Mouse (Mus musculus): ENCODE data around the gene Cox4i2. TPM values are rescaled to one million over a fixed set of nuclear protein-coding genes. Genes with fewer than 3 reads are reported as not detected.

Cox4i2 gene
- total RNA-seq, 1 experiment from 2014 or later, result 3.7 TPM

- ATAC-seq (replicated peaks; ENCODE audit: low read depth, poor library complexity, severe bottlenecking), result no peak
Measured at GRCm38 (mm10) chr2:152765045-152765674, 11.2 kb downstream of the Cox4i2 start.

- ATAC-seq (replicated peaks; ENCODE audit: low read depth, poor library complexity, severe bottlenecking), result peak; percentile 77
Measured at GRCm38 (mm10) chr2:152766387-152767123, 12.6 kb downstream of the Cox4i2 start.

GRCm38 (mm10) chr2:152767618-152768271, 13.8 kb downstream of the Cox4i2 start:
- peak; percentile 63 for ATAC-seq (replicated peaks; ENCODE audit: low read depth, poor library complexity, severe bottlenecking)

- ATAC-seq (replicated peaks; ENCODE audit: low read depth, poor library complexity, severe bottlenecking), result peak; percentile 21; the same call in 1 of the 2 replicates
Measured at GRCm38 (mm10) chr2:152769677-152770076, 15.7 kb downstream of the Cox4i2 start.

- no peak for ATAC-seq (replicated peaks; ENCODE audit: low read depth, poor library complexity, severe bottlenecking)
Measured at GRCm38 (mm10) chr2:152771571-152771970, 17.6 kb downstream of the Cox4i2 start.

- ATAC-seq (replicated peaks; ENCODE audit: low read depth, poor library complexity, severe bottlenecking), result no peak
Measured at GRCm38 (mm10) chr2:152772231-152772630, 18.3 kb downstream of the Cox4i2 start.

GRCm38 (mm10) chr2:152775357-152775756, 21.4 kb downstream of the Cox4i2 start:
- 0 out of 2 replicates have a peak, but pooled peaks have one; percentile 41 for ATAC-seq (replicated peaks; ENCODE audit: low read depth, poor library complexity, severe bottlenecking)

GRCm38 (mm10) chr2:152776019-152776418, 22.0 kb downstream of the Cox4i2 start:
- no peak for ATAC-seq (replicated peaks; ENCODE audit: low read depth, poor library complexity, severe bottlenecking)

GRCm38 (mm10) chr2:152776435-152776834, 22.5 kb downstream of the Cox4i2 start:
- ATAC-seq (replicated peaks; ENCODE audit: low read depth, poor library complexity, severe bottlenecking), result no peak

- no peak for ATAC-seq (replicated peaks; ENCODE audit: low read depth, poor library complexity, severe bottlenecking)
Measured at GRCm38 (mm10) chr2:152777081-152777480, 23.1 kb downstream of the Cox4i2 start.

- ATAC-seq (replicated peaks; ENCODE audit: low read depth, poor library complexity, severe bottlenecking), result 0 out of 2 replicates have a peak, but pooled peaks have one; percentile 29
Measured at GRCm38 (mm10) chr2:152780466-152780865, 26.5 kb downstream of the Cox4i2 start.

GRCm38 (mm10) chr2:152781031-152781711, 27.2 kb downstream of the Cox4i2 start:
- ATAC-seq (replicated peaks; ENCODE audit: low read depth, poor library complexity, severe bottlenecking), result peak; percentile 55

- no peak for ATAC-seq (replicated peaks; ENCODE audit: low read depth, poor library complexity, severe bottlenecking)
Measured at GRCm38 (mm10) chr2:152782656-152783055, 28.7 kb downstream of the Cox4i2 start.

GRCm38 (mm10) chr2:152783241-152783640, 29.3 kb downstream of the Cox4i2 start:
- ATAC-seq (replicated peaks; ENCODE audit: low read depth, poor library complexity, severe bottlenecking), result no peak

- ATAC-seq (replicated peaks; ENCODE audit: low read depth, poor library complexity, severe bottlenecking), result no peak
Measured at GRCm38 (mm10) chr2:152784640-152785039, 30.7 kb downstream of the Cox4i2 start.

- no peak for ATAC-seq (replicated peaks; ENCODE audit: low read depth, poor library complexity, severe bottlenecking)
Measured at GRCm38 (mm10) chr2:152785446-152786350, 31.7 kb downstream of the Cox4i2 start.

GRCm38 (mm10) chr2:152787136-152787535, 33.2 kb downstream of the Cox4i2 start:
- no peak for ATAC-seq (replicated peaks; ENCODE audit: low read depth, poor library complexity, severe bottlenecking)

- no peak for ATAC-seq (replicated peaks; ENCODE audit: low read depth, poor library complexity, severe bottlenecking)
Measured at GRCm38 (mm10) chr2:152787543-152787942, 33.6 kb downstream of the Cox4i2 start.

- peak; percentile 77 for ATAC-seq (replicated peaks; ENCODE audit: low read depth, poor library complexity, severe bottlenecking)
Measured at GRCm38 (mm10) chr2:152788892-152789421, 35.0 kb downstream of the Cox4i2 start.

All from common myeloid progenitor, adult 5-6 weeks (primary cell).